Mouse (Mus musculus): ENCODE results near the gene Cxcl2. TPM values are rescaled to one million over a fixed set of nuclear protein-coding genes. Genes with fewer than 3 reads are reported as not detected.

The Cxcl2 gene
- polyA plus RNA-seq, 1 experiment from 2014 or later, result not detected

DNA sequence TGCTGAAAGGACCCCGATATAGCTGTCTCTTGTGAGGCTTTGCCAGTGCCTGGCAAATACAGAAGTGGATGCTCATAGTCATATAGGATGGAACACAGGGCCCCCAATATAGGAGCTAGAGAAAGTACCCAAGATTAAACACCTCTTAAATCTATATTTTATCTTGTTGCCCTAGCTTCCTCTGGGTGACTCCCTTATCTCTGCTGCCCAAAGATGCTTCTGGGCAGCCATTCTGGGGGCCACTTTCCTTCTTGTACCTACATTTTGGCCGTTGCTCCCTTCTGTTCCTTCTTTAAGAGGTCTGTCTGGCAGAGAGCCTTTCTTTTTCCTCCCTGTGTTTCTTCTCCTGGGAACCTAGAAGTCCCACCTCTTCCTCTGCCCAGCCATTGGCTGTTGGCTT lies 41.8 kb downstream of the Cxcl2 start:
- H3K9me3 ChIP-seq, result no peaks in the 10 kb centered on the region
- no peaks in the 10 kb centered on the region for H3K27me3 ChIP-seq
- WGBS, result 88% methylated on average over 2 of the region's 2 CpGs
- no peak overlapping the region for H3K9ac ChIP-seq (replicated peaks)
- no peak overlapping the region for H3K4me2 ChIP-seq
- no peak overlapping the region for H3K27ac ChIP-seq
- ATAC-seq (ENCODE audit: insufficient number of reproducible peaks, insufficient read depth, low FRiP score, low TSS enrichment, low read depth), result no peak
- no peak overlapping the region for H3K4me3 ChIP-seq (replicated peaks)
- peaks cover 7% of the 10 kb centered on the region; the same call in 1 of the 2 replicates for H3K36me3 ChIP-seq
- H3K4me1 ChIP-seq (replicated peaks), result no peaks in the 10 kb centered on the region

- H3K4me1 ChIP-seq (replicated peaks), result no peaks in the 10 kb centered on the region
- H3K9ac ChIP-seq (replicated peaks), result no peak overlapping the region
- peaks cover 7% of the 10 kb centered on the region; the same call in 1 of the 2 replicates for H3K36me3 ChIP-seq
- ATAC-seq (ENCODE audit: insufficient number of reproducible peaks, insufficient read depth, low FRiP score, low TSS enrichment, low read depth), result no peak
- no peak overlapping the region for H3K4me3 ChIP-seq (replicated peaks)
- H3K4me2 ChIP-seq, result no peak overlapping the region
- 90% methylated on average over 15 of the region's 15 CpGs for WGBS
- H3K27me3 ChIP-seq, result no peaks in the 10 kb centered on the region
- H3K9me3 ChIP-seq, result no peaks in the 10 kb centered on the region
- no peak overlapping the region for H3K27ac ChIP-seq
Observed at GRCm38 (mm10) chr5:90949499-90949898, 45.8 kb downstream of the Cxcl2 start.

DNA sequence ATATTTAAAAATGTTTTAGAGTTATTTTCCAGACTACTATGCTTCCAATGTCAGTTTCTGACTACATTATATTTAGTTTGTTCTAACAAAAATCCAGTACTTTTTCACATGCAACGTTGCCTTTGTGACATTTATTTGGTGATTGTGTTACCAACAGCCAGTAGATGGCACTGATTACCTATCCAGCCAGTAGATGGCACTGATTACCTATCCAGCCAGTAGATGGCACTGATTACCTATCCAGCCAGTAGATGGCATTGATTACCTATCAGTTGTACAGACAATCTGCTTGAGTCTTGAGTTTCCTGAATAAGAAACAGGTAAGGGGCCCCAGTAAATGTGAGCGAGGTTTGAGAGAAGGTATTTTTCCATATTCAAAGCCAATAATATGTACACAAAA lies 47.8 kb downstream of the Cxcl2 start:
- Histone ChIP-seq H3K36me3 (peaks cover 7% of the 10 kb centered on the region; the same call in 1 of the 2 replicates), H3K27me3 (no peaks in the 10 kb centered on the region), H3K9ac (replicated peaks) (no peak overlapping the region), H3K4me1 (replicated peaks) (no peaks in the 10 kb centered on the region), H3K4me3 (replicated peaks) (no peak overlapping the region), H3K4me2 (no peak overlapping the region), H3K27ac (no peak overlapping the region), H3K9me3 (no peaks in the 10 kb centered on the region)
- no peak for ATAC-seq (ENCODE audit: insufficient number of reproducible peaks, insufficient read depth, low FRiP score, low TSS enrichment, low read depth)
- 38% methylated on average over 2 of the region's 2 CpGs for WGBS

DNA sequence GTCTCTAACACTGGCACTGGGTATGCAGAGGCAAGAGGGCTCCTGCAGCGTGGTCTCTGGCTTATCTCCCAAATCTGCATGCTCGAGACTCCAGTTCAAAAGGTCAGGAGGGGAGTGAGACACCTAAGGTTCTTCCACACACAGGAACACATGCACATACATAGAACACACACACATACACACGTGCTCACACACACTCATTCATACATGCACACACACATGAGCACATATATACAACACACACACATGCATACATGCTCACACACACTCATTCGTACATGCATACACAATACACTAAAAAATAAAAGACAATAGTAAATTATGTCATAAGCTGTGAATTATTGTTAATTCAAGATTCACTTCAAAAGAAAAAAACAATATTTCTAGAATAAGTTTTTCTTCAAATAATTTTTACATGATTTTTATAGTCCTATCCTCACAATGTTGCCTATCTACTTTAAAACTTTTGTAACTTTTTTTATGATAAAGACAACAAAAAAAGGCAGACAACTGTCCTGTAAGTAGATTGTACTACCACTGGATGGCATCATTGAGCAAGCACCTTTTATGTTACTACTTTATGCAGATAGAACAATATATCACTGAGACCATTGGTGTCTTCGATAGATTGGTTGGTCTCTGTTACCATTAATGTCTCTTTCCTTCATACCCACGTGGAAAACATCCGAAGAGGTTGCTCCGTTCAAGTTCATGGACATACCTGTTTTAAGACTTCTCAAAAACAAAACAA lies 49.2 kb downstream of the Cxcl2 start:
- 78% methylated on average over 8 of the region's 8 CpGs for WGBS
- Histone ChIP-seq H3K36me3 (peaks cover 7% of the 10 kb centered on the region; the same call in 1 of the 2 replicates), H3K9ac (replicated peaks) (no peak overlapping the region), H3K27me3 (no peaks in the 10 kb centered on the region), H3K4me1 (replicated peaks) (no peaks in the 10 kb centered on the region), H3K4me3 (replicated peaks) (no peak overlapping the region), H3K27ac (no peak overlapping the region), H3K9me3 (no peaks in the 10 kb centered on the region), H3K4me2 (no peak overlapping the region)
- ATAC-seq (ENCODE audit: insufficient number of reproducible peaks, insufficient read depth, low FRiP score, low TSS enrichment, low read depth), result no peak

Other genes starting within 250 kb of the Cxcl2 start
- gene Cxcl5, start 144.5 kb upstream of the Cxcl2 start, polyA plus RNA-seq (2016; fragmentation: Nextera tagmentation; extraction: Ambion mirVana), result 0.29 TPM in 1 of 2 replicates, not detected in the other
- gene Ppbp, start 135.4 kb upstream of the Cxcl2 start, polyA plus RNA-seq (2016; fragmentation: Nextera tagmentation; extraction: Ambion mirVana), result 12.1 and 12.8 TPM in 2 replicates
- 54.2 and 54.9 TPM in 2 replicates for gene Pf4, start 131.4 kb upstream of the Cxcl2 start, polyA plus RNA-seq (2016; fragmentation: Nextera tagmentation; extraction: Ambion mirVana)
- gene Cxcl3, start 117.8 kb upstream of the Cxcl2 start, polyA plus RNA-seq (2016; fragmentation: Nextera tagmentation; extraction: Ambion mirVana), result 0.06 TPM in 1 of 2 replicates, not detected in the other
- gene Cxcl15, start 109.3 kb upstream of the Cxcl2 start, polyA plus RNA-seq (2016; fragmentation: Nextera tagmentation; extraction: Ambion mirVana), result not detected in 2 replicates
- gene Cxcl1, start 12.6 kb upstream of the Cxcl2 start, polyA plus RNA-seq (2016; fragmentation: Nextera tagmentation; extraction: Ambion mirVana), result 0.31 and 0.49 TPM in 2 replicates
- gene Mthfd2l, start 27.2 kb downstream of the Cxcl2 start, polyA plus RNA-seq (2016; fragmentation: Nextera tagmentation; extraction: Ambion mirVana), result 72.9 and 78.5 TPM in 2 replicates
- gene Epgn, start 123.6 kb downstream of the Cxcl2 start, polyA plus RNA-seq (2016; fragmentation: Nextera tagmentation; extraction: Ambion mirVana), result 0.15 and 0.31 TPM in 2 replicates
- not detected in 2 replicates for gene Ereg, start 170.8 kb downstream of the Cxcl2 start, polyA plus RNA-seq (2016; fragmentation: Nextera tagmentation; extraction: Ambion mirVana)
- 0.16 TPM in 1 of 2 replicates, not detected in the other for gene Areg, start 235.7 kb downstream of the Cxcl2 start, polyA plus RNA-seq (2016; fragmentation: Nextera tagmentation; extraction: Ambion mirVana)

Measured in limb, embryonic 12.5 days (tissue).